Mouse (Mus musculus): ENCODE measurements around the gene Tmtc2. TPM values are rescaled to one million over a fixed set of nuclear protein-coding genes. Genes with fewer than 3 reads are reported as not detected.

The Tmtc2 gene
- total RNA-seq (2021) = 10 to 100 TPM; 16.0 to 19.7 TPM
- long read RNA-seq, experiment 1, partial matches to known transcripts = 0 of 1 reads
- long read RNA-seq, experiment 1, other reads (novel, unspliced or antisense) = 1 of 1 reads
- long read RNA-seq, experiment 2 = 0 reads

DNA sequence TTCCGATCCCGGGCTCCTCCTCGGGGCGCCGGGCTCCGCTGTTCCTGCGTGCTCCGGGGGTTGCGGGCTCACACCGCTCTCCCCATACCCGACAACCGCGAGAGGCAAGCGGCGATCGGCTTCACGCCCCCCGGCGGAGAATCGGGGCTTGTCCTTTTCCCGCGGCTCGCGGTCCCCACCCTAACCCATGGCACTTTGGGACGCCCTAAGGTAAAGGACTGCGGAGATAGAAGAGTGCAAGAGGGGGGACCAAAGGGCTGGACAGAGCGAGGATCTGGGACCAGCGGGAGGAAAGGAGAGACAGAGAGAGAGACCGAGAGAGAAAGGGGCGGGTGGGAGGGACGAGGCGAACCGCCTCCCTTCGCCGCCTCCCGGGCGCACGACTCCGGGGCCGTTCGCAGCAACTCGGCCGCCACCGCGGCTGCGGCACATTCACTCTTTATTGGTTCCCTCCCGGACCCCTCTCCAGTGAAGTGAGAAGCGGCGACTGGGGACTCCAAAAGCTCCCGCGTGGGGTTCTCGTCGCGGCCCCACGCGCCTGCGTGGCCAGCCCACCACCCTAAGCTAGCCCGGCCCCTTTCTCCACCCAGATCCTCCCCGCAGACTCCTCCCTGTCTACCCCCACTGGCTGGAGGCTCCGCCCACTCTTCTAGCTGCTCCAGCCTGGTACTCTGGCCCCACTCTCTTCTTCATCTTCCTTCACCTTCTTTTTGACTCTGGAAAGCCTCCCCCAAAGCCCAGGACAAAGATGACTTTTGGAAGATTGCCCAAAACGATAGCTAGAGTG lies at the start of gene Tmtc2:
Tmtc2 (minus strand) TSS at position 544 of the 787 bp plus-strand sequence.
- DNase-seq (ENCODE audit: low spot score in 2 of 2) = peak; percentile 69 to 87

DNA sequence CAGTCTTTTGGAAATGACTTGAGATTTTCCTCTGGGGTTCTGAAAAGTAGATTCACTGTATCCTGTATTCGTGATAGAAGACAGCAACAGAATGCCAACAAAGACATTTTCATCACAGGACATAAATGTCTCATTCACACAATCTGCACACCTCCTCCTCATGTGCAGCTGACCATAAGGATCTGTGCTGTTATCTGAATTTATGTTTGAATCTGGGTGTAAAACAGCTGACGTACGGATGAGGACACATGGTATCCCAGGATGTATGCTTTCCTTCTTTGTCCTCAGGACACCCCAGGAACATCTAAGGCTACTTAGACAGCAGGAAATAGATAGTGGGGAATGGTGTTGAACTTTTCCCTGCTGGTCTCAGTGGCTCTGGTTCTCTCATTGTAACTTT lies 37.9 kb upstream of the Tmtc2 start:
- no peak for DNase-seq (ENCODE audit: low spot score in 2 of 2)

DNA sequence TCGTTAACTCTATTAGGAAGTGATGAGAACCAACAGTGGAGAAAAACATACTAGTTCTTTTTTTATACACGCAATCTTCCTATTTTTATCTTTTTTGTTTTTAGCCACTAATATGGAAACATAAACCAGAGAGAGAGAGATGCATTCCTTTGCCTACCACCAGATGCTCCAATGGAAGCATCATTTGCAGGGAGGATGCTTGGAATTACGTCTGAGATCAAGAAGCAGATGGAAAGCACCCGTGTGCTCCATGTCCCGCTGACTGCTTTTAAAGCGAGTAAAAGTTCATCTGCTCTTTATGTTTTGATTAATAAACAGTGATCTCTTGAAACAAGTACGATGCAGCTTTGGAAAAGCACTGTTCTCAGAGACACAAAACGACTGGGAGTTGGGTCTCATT lies 24.6 kb upstream of the Tmtc2 start:
- no peak for DNase-seq (ENCODE audit: low spot score in 2 of 2)

DNA sequence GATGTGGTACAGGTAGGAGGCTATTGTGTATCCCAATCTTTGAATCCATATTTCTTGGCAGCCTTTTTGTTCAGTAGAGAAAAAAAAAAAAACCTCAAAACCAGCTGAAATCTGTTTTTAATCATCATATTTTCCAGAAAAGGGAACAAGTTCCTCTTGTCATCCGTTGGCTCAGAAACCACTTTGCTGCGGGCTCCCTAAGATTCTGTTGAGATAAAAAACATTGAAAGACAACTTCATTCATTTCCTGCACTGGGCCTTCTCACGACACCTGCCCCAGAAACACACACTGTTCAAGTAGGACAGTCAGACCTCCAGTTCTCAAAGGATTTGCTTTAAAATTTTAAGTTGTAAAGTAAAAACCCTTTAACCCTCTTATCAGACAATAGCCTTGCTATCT lies 23.0 kb upstream of the Tmtc2 start:
- no peak for DNase-seq (ENCODE audit: low spot score in 2 of 2)

DNA sequence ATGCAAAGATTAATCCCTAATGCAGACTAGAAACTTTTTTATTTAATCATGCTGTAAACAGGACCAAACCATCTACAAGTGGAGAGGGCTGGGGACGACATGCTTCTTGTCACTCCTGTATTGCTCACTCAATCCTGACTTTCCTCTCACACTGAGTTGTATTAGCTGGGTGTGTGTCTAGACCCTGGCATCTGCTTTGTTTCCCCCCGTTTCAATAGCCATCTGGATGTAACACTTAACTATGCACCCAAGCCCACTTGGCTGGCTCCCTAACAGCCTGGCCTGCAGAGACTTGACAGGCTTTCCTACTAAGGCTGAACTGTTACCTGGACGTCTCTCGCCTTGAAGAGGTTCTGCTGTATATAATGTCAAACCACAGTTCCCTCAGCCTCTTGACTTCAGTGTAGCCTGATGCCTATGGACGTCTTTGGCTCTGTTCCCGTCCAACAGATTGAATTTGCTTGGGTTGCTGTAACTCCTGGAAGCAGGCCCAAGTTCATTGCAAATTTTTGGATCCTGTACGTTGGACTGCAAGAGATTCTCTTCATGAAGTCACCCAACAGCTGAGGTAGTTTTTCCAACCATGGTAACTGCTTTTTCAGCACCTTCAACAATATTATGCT lies 21.3 kb upstream of the Tmtc2 start:
- no peak for DNase-seq (ENCODE audit: low spot score in 2 of 2)

DNA sequence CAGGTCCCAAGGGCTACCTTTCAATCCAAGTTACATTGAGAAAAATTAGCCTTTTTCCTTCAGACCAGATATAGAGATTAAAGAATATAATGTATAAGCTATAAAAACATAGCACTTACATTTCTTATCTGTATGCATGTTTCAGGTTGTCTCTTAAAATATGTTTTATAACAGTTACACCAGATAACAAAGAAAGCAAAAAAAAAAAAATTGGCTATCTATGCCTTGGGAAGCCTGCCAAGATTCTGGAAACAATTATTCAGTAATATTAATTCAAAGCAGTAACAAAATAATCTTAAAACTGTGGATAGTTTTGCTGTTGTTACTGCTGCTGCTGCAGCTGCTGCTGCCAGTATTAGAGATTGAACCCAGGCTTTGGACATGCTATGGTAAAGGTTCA lies 13.9 kb upstream of the Tmtc2 start:
- no peak for DNase-seq (ENCODE audit: low spot score in 2 of 2)

DNA sequence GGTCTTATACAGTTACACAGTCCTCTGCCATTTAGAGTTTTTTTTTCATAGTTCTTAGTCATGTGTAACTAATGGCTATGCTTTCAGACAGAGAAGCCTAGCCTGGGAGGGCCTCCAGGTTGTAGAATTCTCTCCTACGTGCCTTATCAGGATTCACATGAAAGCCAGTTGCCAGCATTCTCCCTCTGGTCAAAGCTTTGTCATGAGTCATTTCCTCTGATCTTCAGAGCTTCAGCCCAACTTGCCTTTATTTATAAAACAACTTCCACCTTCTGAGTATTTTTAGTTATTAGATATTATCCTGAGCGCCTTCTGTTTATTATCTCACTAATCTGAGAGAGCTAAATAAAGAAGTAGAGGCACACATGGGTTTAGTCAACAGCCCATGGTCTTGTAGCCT lies 5.1 kb upstream of the Tmtc2 start:
- no peak for DNase-seq (ENCODE audit: low spot score in 2 of 2)

DNA sequence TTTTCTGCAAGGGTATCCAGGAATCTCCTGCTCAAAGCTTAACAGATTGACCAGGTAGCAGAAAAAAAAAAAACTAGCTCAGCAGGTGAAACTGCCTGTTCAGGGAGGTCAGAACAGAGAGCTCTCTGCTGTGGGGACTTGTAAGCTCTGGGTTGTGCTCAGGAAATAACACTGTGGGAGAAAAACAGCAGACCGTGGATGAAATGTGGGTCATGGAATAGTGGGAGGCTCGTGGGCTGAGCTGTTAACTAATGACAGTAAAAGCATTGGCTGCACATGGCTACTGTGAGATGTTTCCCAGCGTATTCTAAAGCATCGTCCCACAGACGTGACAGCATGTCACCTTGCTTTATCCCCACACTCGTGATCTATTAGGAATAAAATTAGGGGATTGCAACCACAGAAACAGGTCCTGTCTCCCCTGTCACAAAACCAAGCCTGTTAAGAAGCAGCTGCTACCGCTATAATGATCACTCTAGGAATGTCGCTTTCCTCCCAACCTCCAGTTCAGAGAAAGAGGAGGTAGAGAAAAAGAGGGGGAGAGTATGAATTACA lies 4.1 kb upstream of the Tmtc2 start:
- DNase-seq (ENCODE audit: low spot score in 2 of 2) = no peak

DNA sequence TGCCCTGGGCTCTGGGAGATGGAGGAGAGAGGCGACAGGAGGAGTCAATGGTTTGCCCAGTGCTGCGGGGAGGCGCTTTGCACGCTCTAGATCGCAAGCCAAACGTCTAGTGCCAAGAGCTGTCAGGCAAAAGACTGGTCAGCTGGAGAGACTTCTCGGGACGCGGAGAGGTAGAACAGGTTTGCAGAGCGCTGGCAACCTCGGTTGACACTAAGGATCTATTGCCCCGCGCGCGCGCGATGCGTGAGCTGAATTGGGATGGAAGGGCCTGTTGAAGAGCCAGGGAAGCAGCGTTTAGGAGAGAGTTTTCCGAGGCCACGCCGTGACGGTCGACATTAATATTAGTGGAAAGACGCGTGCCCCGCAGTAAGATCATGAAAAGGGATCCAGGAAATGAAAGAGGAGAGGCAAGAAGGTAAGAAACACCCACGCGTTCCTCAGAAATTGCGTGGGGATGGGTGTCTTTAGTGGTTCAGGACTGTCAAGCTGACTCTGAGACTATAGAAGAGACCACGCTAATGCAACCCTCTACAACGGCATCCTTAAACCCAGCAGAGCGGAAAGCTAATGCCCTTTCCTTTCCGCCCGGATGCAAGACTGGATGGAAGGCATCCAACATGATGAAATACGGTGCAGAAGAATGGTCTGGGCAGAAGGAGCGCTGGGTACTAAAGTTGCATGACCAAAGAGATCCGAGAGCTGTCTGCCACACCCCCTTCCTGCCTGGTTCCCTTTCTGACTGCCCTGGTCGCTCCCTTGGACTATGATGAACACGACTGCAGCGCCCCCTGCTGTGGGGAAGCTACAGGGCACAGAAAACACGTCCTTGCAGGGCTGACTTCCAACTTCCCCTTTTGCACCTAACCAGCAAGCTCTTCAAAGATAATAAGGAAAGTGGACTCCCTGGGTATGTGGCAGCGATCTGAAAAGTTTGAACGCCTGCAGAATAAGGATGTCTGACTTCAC lies 727 bp upstream of the Tmtc2 start:
- DNase-seq (ENCODE audit: low spot score in 2 of 2) = peak; percentile 88 to 93

DNA sequence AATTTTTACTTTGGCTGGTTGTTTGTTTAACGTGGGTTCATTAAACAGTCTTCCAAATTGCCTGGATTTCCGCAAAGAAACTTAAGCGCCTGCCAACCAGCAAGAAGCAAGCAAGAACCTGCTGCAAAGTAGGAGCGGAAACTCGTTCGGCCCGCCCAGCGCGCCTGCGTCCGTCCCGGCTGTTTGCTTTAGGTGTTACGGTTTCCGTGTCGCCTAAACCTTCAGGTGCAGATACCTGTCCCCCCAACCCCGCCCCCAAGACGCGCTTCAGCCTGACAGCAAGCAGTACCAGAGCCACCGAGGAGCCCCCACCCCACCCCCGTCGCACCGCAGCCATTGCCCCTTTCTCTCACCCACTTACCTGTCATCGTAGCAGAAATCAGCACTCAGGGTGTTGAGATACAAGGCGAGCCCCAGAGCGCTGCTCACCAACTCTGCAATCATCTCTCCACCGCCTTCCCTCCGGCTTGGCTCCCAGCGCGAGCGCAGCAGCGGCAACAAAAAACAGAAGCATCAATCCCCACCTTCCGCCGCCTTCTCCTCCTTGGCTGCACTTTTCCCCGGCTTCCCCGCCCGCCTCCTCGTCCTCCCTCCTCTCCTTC lies 844 bp downstream of the Tmtc2 start:
- peak; percentile 17 to 30 for DNase-seq (ENCODE audit: low spot score in 2 of 2)

DNA sequence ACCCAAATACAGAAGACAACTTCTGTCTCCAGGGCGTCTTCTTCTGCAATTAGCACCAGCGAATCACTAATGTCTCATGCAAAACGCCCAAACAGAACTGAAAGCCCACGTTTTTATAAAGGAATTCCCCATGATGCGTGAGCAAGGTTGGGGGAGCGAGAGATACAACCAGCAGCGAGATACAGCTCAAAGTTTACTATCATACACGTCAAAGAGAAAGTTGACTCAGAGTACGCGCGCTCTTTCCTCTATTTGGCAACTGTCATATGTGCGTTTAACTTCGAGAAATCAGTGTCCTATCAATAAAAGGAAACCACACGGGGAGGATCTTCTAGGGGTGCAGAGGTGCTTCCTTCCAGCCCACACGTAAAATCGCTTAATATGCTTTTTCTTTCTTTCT lies 1.4 kb downstream of the Tmtc2 start:
- no peak for DNase-seq (ENCODE audit: low spot score in 2 of 2)

DNA sequence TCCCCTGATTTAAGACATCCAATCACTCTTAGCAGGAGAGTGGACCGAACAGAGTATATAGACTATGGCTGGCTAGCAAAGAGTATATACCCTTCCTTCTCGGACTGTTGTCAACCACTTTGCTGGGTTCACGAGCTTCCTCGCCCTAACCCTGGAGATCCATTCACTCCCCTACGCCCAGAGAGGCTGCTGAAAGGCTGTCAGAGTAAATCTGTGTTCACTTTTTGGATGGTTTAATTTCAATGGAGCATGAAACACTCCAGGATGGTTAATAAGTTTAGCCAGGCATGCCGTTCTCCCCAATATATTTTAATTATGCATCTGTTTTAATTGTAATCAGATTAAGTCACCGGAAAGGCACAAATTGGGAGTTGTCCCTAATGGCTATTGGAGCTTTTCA lies 1.9 kb downstream of the Tmtc2 start:
- no peak for DNase-seq (ENCODE audit: low spot score in 2 of 2)

DNA sequence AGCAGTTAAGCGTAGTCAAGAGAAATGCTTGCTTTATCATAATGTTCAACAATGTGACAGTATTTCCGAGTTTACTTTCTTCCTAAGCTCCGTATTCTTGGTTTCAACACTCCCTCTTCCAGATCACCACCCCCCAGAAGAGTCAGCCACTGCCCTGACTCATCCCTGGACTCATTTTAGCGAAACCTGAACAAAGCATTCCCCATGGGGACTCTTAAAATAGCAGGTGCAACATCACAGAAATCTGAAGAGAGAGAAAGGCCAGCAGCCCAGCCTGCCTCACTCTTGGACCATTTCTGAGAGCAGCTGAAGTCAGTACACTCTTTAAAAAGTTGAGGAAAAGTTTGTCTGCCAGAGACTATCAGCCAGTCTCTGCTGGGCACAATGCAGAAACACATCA lies 2.4 kb downstream of the Tmtc2 start:
- peak in 1 of 2 experiments; percentile 7 for DNase-seq (ENCODE audit: low spot score in 2 of 2)

DNA sequence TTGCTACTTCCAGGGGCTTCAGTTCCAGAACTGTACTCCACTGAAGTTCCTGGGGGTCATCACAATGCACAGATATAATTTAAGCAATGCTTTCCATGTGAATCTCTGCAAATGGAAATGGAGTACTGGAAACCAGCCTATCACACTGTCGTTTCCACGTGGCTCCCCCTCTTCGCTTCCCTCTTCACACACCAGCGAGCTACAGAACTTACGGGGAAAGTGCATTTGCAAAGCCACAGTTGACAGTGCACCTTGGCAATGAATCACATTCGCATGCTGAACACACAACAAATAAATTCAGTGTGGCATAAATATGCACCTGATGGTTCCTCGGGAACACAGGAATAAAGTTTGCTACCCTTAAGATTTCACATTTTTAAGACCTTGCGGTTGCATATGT lies 3.2 kb downstream of the Tmtc2 start:
- DNase-seq (ENCODE audit: low spot score in 2 of 2) = no peak

DNA sequence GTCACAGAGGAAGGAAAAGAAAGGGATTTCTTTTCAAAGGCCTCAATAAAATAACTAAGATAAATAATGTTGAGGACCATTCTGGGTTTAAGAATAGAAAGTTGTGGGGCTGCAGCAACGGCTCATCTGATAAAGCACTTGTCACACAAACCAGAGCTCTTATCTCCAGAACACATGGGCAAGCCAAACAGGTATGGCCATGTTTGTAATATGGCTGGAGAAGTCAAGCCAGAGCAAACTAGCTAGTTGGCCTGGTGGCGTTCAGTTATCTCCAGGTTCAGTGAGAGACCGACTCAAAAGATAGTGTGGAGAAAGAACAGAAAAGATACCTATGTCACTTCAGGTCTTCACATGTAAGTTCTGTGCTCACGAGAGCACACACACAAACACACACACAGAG lies 4.7 kb downstream of the Tmtc2 start:
- no peak for DNase-seq (ENCODE audit: low spot score in 2 of 2)

DNA sequence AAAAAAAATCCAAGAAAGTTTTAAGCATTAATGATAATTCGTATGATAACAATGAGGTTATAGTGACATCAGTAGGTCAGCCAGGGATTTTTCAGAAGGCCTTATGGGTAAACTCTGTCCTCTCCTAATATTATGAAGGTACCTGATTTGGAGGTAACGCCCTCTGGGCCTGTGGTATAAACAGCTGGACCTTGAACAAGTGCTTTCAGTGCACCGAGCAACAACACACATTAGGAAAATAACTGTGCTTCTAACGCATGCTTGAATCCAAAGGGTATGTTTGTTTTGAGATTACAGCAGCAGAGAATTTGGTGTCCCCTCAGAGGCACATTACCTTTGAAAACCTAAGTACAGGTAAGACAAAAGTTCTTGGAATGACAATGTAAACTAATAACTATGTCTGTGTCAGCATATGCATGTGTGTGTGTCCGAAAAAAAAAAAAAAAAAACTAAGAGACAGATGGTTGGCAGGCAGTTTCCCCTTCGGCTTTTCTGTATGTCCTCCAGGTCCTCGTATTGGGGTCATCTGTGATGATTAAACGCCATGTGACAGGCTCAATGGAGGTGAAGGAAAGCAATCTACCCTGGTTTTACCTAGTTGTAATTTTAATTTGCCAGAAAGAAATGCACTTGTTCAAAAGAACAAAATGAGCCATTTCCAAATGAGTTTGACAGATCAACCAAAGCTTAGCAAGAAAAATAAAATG lies 6.3 kb downstream of the Tmtc2 start:
- no peak for DNase-seq (ENCODE audit: low spot score in 2 of 2)

DNA sequence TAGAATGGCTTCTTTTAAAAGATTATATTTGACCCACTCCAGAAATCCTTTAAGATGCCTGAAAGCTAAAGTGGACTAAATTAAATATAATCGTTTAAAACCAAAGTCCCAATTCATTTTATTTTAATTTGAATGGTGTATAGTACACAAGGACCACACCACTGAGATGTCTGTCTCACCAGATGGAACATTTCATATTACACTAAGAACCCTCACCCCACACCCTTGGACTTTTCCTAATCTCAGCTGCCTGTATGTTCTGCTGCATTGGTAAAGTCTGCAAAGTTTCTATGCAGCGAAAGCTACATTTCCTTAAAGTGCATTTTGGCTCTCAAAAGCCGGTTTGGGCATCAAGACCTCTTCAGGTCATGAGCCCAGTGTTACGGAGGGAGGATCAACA lies 12.7 kb downstream of the Tmtc2 start:
- no peak for DNase-seq (ENCODE audit: low spot score in 2 of 2)

DNA sequence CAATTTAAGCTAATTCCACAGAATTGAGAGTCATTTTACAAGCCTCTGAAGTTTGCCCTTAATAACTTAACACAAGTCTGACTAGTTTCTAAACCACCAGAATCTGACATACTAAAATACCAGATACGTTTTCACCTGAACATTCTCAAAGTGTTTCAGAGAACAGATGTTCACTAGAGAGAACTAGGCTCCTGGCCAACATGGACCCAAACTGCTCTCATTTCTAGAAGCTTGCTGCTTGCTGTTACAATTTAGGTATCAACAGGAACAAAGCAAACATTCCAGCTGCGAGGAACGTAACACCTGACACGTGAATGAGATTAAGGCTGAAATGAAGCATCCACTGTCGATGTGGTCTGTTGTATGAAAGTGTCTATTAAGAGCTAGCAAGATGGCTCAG lies 16.7 kb downstream of the Tmtc2 start:
- DNase-seq (ENCODE audit: low spot score in 2 of 2) = no peak

DNA sequence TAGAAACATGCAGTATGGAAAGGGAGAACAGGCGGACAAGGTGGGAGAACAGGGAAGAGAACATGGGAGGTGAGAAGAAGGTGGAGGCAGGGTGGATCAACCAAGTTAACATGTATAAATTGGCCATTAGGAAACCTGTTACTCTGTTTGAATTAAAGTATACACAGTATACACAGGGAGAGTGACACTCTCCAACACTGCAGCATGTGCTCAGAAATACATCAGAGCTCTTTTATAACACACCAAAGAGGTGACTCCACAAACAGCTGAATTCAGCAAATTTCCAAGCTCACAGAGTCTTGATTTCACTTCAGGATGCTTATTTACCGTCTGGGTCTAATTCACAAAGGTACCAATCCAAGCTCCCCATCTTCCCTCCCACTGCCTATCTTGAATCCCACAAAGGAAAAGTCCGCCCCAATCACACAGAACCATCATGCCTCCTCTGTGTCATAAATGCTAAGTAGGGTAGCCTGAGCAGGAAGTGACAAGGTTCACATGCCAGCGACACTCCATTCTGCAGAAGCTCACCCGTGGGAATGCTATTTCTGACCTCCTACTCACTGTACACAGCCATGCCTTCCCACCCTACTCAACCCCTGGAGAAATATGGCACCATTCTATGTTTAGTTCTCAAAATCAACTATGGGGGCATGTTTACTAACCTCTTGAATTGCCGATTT lies 17.2 kb downstream of the Tmtc2 start:
- DNase-seq (ENCODE audit: low spot score in 2 of 2) = no peak

DNA sequence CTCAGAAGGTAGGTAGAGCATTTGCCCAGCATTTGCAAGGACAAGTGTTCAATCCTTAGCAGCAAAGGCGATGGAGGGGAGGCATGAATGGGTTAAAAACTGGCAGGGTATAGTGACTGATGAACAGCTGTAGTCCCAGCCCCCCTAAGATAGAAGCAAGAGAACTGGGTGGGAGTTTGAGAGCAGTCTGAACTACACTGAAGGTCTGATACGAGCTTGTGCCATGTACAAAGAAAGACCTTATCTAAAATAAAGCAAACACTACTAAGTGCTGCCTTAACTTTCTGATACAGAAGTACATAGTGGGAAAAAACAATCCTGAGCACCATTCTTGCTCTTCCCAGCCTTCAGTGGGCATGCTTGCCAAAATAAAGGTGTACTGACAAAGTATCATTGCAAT lies 20.1 kb downstream of the Tmtc2 start:
- no peak for DNase-seq (ENCODE audit: low spot score in 2 of 2)
